Mouse (Mus musculus): ENCODE results near the gene Socs7.

DNA sequence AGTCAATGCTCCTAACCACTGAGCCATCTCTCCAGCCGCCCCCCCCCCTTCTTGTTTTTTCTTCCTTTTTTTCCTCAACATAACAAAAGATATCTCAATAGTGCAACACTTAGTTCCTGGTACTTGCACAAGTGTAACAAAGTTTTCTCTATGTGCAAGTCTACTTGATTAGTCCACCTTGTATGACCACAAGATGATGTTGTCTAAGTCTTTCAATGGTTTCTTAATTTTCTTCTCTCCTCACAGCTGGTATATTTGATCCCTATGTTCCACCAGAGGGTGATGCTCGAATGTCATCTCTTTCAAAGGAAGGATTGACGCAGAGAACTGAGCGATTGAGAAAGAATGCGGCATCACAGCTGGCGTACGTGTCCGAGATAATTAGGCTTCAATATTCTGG lies 41.2 kb upstream of the Socs7 start:
- TF ChIP-seq CTCF (IDR thresholded peaks at IDR 0.05; ENCODE audit: borderline replicate concordance, control insufficient read depth, extremely low read depth, insufficient read depth, low read length, poor library complexity) (no peak), POLR2A (IDR thresholded peaks at IDR 0.05; ENCODE audit: control insufficient read depth, extremely low read depth, insufficient read depth, low read length, poor library complexity) (no peak)
